Mouse (Mus musculus) frontal cortex, adult 2 months (tissue): Measurements from ENCODE around the gene Sgms1. TPM values are rescaled to one million over a fixed set of nuclear protein-coding genes. Genes with fewer than 3 reads are reported as not detected.
A peak's percentile ranks its signal among the peaks of the same experiment; 100 is the strongest.
"Not testable (repeated sequence)": the region's sequence is repeated elsewhere in the genome, so short reads cannot be mapped to it uniquely, and the experiment has no call there.

Source experiments
- DNase-seq, 2 experiments: peaks; one replicate each; pipeline ENCODE4 v3.0.0; 2022; ENCODE audit warnings: low spot score in 1 of 2; ENCODE audit errors: extremely low spot score in 1 of 2
- polyA plus RNA-seq: library from polyadenylated mRNA; depleted of rRNA; stranded (reverse); fragments of >200 nt; gene quantifications from 2 replicates; pipeline ENCODE4 v1.2.3, GENCODE M21; 2012

Gene Sgms1
- polyA plus RNA-seq, 1 experiment: 27.9 TPM

DNA sequence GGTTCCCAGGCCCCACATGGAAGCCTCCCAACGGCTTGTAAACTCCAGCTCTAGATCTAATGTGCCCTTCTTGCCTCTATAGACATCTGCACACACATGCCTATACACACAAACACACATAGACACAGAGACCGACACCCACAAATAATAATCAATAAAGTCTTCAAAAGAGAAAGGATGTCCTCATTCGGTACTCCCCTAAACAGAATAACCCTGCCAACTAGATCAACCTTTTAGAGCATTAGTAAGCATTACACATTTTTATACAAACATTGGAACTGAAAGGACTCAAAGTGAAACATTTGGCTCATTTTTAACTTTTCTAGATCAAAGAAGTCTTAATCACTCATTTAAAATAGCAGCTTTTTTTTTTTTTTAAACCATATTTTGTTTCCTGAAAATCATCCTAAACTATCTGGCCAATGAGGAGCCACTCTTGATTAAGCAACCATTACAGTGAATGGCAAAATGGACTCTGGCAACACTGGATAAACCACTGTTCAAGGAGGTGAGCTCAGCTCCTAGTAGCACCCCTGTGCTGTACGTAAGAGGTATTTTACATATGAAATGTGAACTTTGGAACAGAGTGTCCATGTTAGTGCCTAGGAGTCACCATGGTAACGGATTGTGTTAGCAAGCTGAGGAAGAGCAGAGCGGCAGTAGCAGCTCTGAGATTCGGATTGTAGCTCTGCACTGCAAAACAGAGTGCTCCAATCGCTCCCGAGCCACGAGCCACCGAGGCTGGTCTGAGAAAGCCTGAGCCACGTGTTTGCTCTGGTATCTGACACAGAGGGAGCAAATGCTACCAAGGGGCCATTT lies 30.6 kb downstream of the Sgms1 start:
- peak in 1 of 2 experiments; percentile 42 for DNase-seq

GRCm38 (mm10) chr19:32358011-32358410 lies 31.5 kb downstream of the Sgms1 start:
- DNase-seq: not testable (repeated sequence)

- DNase-seq: no peak
These were observed 33.3 kb downstream of the Sgms1 start for GRCm38 (mm10) chr19:32356166-32356565.

- no peak for DNase-seq
These were observed 36.1 kb downstream of the Sgms1 start for GRCm38 (mm10) chr19:32353447-32353846.

DNA sequence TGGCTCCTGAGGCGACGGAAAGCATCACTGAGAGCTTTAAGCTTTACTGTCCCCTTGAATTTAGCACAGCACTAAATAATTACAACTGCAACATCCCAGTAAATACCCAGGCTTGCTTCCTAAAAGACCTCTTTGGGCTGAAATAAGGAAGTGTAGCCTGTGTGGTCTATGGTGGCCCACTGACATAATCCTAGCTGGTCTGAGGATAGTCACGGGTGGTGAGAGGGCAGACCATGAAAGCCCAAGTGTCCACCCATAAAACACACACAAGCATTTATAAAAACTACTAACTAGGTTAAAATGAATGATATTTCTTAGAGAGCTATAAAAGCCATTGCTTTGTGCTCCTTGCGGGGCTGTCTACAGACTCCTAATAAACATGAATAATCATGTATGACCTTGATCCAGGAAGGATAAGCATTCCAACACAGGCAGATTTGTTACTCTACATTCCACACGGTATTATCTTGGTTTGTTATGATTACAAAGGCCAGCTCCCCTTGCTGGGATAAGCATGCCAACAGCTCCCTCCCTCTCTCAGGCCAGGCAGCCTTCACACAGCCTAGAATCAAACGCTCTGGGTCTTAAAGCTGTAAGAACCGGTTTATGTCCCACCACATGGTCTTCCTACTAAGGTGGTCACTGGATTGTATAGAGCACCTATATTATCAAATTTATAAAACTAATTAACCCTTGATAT lies 40.4 kb downstream of the Sgms1 start:
- no peak for DNase-seq

- no peak for DNase-seq
These were observed 42.0 kb downstream of the Sgms1 start for GRCm38 (mm10) chr19:32347491-32347890.

GRCm38 (mm10) chr19:32346624-32347341 lies 42.7 kb downstream of the Sgms1 start:
- DNase-seq: no peak

DNA sequence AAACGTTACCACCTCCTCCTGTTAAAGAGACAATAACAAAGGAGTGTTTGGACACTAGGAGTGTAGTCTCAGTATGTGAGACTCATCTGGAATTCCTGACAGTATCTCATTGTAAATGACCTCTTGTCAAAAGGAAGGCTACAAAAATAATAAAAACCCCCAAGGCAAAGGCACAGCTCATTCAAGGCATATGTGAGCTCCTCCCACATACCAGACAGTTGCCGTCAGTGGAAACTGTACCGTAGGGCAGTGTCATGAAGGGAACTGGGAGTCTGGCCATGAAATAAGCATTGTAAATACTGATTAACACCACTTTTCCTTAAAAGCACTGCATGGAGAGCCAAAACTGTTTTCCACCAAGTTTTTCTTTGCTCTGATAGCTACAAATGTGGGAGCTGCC lies 43.3 kb downstream of the Sgms1 start:
- peak in 1 of 2 experiments; percentile 29 for DNase-seq

DNA sequence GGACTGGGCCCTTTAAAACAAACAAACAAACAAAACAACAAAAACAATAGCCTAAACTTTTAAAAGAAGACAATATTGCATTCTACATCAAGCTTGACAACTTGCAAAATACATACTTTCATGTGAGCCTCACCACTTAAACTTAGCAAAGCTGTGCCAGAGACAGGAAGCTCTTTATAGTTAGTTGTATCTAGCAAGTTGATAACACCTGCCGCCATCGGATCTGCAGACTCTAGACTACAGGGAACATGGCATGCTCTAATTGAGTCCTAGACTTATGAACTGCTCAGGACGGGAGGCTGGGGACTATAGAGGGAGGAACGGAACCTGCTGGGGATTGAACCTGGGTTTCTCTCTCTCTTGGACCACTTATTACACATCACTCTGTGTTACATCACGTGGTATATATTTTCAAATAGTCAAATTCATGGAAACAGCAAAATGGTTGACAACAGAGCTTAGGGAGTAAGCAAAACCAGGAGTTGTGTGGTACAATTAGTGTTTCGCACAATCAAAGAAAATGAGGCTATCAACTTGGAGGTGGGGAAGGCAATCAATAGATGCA lies 44.3 kb downstream of the Sgms1 start:
- DNase-seq: no peak

DNA sequence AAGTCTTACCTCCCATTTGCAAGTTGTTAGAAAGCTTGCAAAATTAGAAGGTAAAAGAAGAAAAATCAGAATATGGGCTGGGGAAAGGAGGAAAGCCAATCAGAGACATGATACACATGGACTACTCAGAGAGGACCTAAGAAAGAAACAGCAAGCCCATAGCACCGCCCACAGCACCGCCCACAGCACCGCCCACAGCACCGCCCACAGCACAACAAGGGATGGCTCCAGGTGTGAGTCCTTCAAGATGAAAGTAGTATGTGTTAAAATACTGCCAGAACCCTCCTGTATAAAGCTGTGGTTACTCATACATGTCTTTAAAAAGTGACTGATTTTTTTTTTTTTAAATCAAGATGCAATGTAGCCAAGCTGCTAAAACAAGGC lies 44.8 kb downstream of the Sgms1 start:
- DNase-seq: peak in 1 of 2 experiments; percentile 30

GRCm38 (mm10) chr19:32343937-32344737 lies 45.4 kb downstream of the Sgms1 start:
- DNase-seq: peak in 1 of 2 experiments; percentile 42

GRCm38 (mm10) chr19:32342436-32342835 lies 47.1 kb downstream of the Sgms1 start:
- no peak for DNase-seq

- DNase-seq: peak in 1 of 2 experiments; percentile 26
These were observed 48.4 kb downstream of the Sgms1 start for GRCm38 (mm10) chr19:32341091-32341490.

GRCm38 (mm10) chr19:32340168-32340567 lies 49.3 kb downstream of the Sgms1 start:
- no peak for DNase-seq

- DNase-seq: no peak
These were observed 51.8 kb downstream of the Sgms1 start for GRCm38 (mm10) chr19:32337708-32338107.

- no peak for DNase-seq
These were observed 54.8 kb downstream of the Sgms1 start for GRCm38 (mm10) chr19:32334751-32335150.

GRCm38 (mm10) chr19:32333544-32333943 lies 56.0 kb downstream of the Sgms1 start:
- DNase-seq: no peak

- DNase-seq: peak in 1 of 2 experiments; percentile 43
These were observed 56.6 kb downstream of the Sgms1 start for GRCm38 (mm10) chr19:32332779-32333460.

- no peak for DNase-seq
These were observed 59.3 kb downstream of the Sgms1 start for GRCm38 (mm10) chr19:32330231-32330630.
